Comparison of ENCODE assay signal across 8 mouse cellular contexts in genomic region chr3:84814762-84815381, GRCm38 (mm10). TPM values are rescaled to one million over a fixed set of nuclear protein-coding genes. Genes with fewer than 3 reads are reported as not detected.
DNase-seq lines count a peak whose midpoint lies in the region; ATAC-seq and TF ChIP-seq lines count a peak whose summit lies in the region.

Fbxw7 (plus strand) TSS chr3:84815268.

- TF ChIP-seq POLR2A in kidney, adult 2 months (IDR thresholded peaks at IDR 0.05; ENCODE audit: low read depth, low read length), result no peak
- TF ChIP-seq POLR2A in ES-Bruce4 (IDR thresholded peaks at IDR 0.05; ENCODE audit: insufficient read depth, low read length), result no peak

- peak; percentile 4 for DNase-seq in kidney, adult 2 months
- no peak for DNase-seq in kidney, adult 11 months
- peak; percentile 2 to 36 for DNase-seq in kidney, postnatal 36 days
- peak; percentile 32 for DNase-seq in lung, postnatal 0 days (ENCODE audit: low spot score)
- DNase-seq in thymus, postnatal 0 days (ENCODE audit: low spot score), result no peak

- no peak for TF ChIP-seq CTCF in kidney, adult 2 months (conservative IDR thresholded peaks at IDR 0.05; ENCODE audit: insufficient read depth, insufficient read length, low read depth, low read length)
- TF ChIP-seq CTCF in ES-Bruce4 (IDR thresholded peaks at IDR 0.05; ENCODE audit: low read depth, low read length), result no peak
- no peak for TF ChIP-seq CTCF in lung, postnatal 0 days (IDR thresholded peaks at IDR 0.05)

- H3K27me3 ChIP-seq in kidney, adult 2 months (replicated peaks; ENCODE audit: control insufficient read depth, insufficient read depth, low read length), result no peaks in the 10 kb centered on the region
- H3K27me3 ChIP-seq in ES-Bruce4 (ENCODE audit: control insufficient read depth, insufficient read depth, low read length, poor library complexity, severe bottlenecking), result no peaks in the 10 kb centered on the region
- no peaks in the 10 kb centered on the region for H3K27me3 ChIP-seq in embryonic facial prominence, embryonic 13.5 days
- H3K27me3 ChIP-seq in heart, embryonic 14.5 days (ENCODE audit: control insufficient read depth, insufficient read depth, low read length), result no peaks in the 10 kb centered on the region
- H3K27me3 ChIP-seq in lung, postnatal 0 days (replicated peaks; ENCODE audit: insufficient read depth, low read length), result no peaks in the 10 kb centered on the region

- TF ChIP-seq EP300 in ES-Bruce4 (IDR thresholded peaks at IDR 0.05; ENCODE audit: insufficient read depth, low read depth, low read length), result no peak
- TF ChIP-seq EP300 in lung, postnatal 0 days (IDR thresholded peaks at IDR 0.05), result no peak

- no peaks in the 10 kb centered on the region for H3K9me3 ChIP-seq in ES-Bruce4 (replicated peaks; ENCODE audit: control insufficient read depth, insufficient read depth, low read length, poor library complexity, severe bottlenecking)
- no peaks in the 10 kb centered on the region for H3K9me3 ChIP-seq in embryonic facial prominence, embryonic 13.5 days
- H3K9me3 ChIP-seq in heart, embryonic 14.5 days (ENCODE audit: control insufficient read depth, low read length), result no peaks in the 10 kb centered on the region
- no peaks in the 10 kb centered on the region for H3K9me3 ChIP-seq in lung, postnatal 0 days (ENCODE audit: low read length)

- WGBS in kidney, adult 2 months, result under 1% methylated on average over 75 of the region's 76 CpGs
- WGBS in embryonic facial prominence, embryonic 13.5 days, result 0% methylated on average over 64 of the region's 76 CpGs
- under 1% methylated on average over 65 of the region's 76 CpGs for WGBS in heart, embryonic 14.5 days
- WGBS in lung, postnatal 0 days, result under 1% methylated on average over 47 of the region's 76 CpGs

- peak; percentile 33 for ATAC-seq in embryonic facial prominence, embryonic 13.5 days (ENCODE audit: insufficient number of reproducible peaks, insufficient read depth, low FRiP score, low TSS enrichment, low read depth)
- peak; percentile 27 for ATAC-seq in heart, embryonic 14.5 days (ENCODE audit: insufficient number of reproducible peaks, insufficient read depth, low FRiP score, low read depth)
- ATAC-seq in lung, postnatal 0 days, result peak; percentile 56

- H3K27ac ChIP-seq in kidney, adult 2 months (ENCODE audit: insufficient read depth, low read depth, low read length), result peak within 1 kb of the TSS; percentile 70
- peak within 1 kb of the TSS; percentile 79 for H3K27ac ChIP-seq in ES-Bruce4 (ENCODE audit: insufficient read depth, low read length)
- peak within 1 kb of the TSS; percentile 96 for H3K27ac ChIP-seq in embryonic facial prominence, embryonic 13.5 days
- H3K27ac ChIP-seq in heart, embryonic 14.5 days (replicated peaks in 1 of 2; ENCODE audit: control insufficient read depth in 1 of 2, insufficient read depth in 1 of 2, low read depth in 2 of 2, low read length in 2 of 2), result peak within 1 kb of the TSS; percentile 80 to 95
- H3K27ac ChIP-seq in lung, postnatal 0 days (ENCODE audit: low read length), result peak within 1 kb of the TSS; percentile 95

- peak within 1 kb of the TSS; percentile 90 for H3K4me2 ChIP-seq in embryonic facial prominence, embryonic 13.5 days
- peak within 1 kb of the TSS; percentile 93 for H3K4me2 ChIP-seq in heart, embryonic 14.5 days (ENCODE audit: low read length)
- peak within 1 kb of the TSS; percentile 99 for H3K4me2 ChIP-seq in lung, postnatal 0 days (replicated peaks; ENCODE audit: low read depth, low read length)

- peak within 1 kb of the TSS; percentile 82 for H3K9ac ChIP-seq in ES-Bruce4 (ENCODE audit: low read depth, poor library complexity, severe bottlenecking)
- H3K9ac ChIP-seq in embryonic facial prominence, embryonic 13.5 days, result peak within 1 kb of the TSS; percentile 80
- peak within 1 kb of the TSS; percentile 86 for H3K9ac ChIP-seq in heart, embryonic 14.5 days (ENCODE audit: low read length)
- peak within 1 kb of the TSS; percentile 68 for H3K9ac ChIP-seq in lung, postnatal 0 days (replicated peaks; ENCODE audit: low read depth)

- no peaks in the 10 kb centered on the region for H3K36me3 ChIP-seq in kidney, adult 2 months (ENCODE audit: control insufficient read depth, insufficient read depth, low read length)
- H3K36me3 ChIP-seq in ES-Bruce4 (ENCODE audit: control insufficient read depth, insufficient read depth, low read length, poor library complexity, severe bottlenecking), result peaks cover 2% of the 10 kb centered on the region; the same call in 1 of the 2 replicates
- H3K36me3 ChIP-seq in embryonic facial prominence, embryonic 13.5 days, result no peaks in the 10 kb centered on the region; the same call in 1 of the 2 replicates
- peaks cover 4% of the 10 kb centered on the region; the same call in 1 of the 2 replicates for H3K36me3 ChIP-seq in heart, embryonic 14.5 days (ENCODE audit: control insufficient read depth, insufficient read depth, low read length)
- H3K36me3 ChIP-seq in lung, postnatal 0 days (ENCODE audit: insufficient read depth, low read length), result no peaks in the 10 kb centered on the region

- peak within 1 kb of the TSS; percentile 83 for H3K4me3 ChIP-seq in kidney, adult 2 months (ENCODE audit: insufficient read depth, low read depth, low read length)
- H3K4me3 ChIP-seq in ES-Bruce4 (ENCODE audit: low read depth, low read length), result peak within 1 kb of the TSS; percentile 97
- H3K4me3 ChIP-seq in embryonic facial prominence, embryonic 13.5 days, result peak within 1 kb of the TSS; percentile 98
- H3K4me3 ChIP-seq in heart, embryonic 14.5 days (ENCODE audit: control insufficient read depth in 1 of 2, insufficient read depth in 1 of 2, low read depth in 1 of 2, low read length in 2 of 2), result peak within 1 kb of the TSS; percentile 74 to 90
- H3K4me3 ChIP-seq in lung, postnatal 0 days (ENCODE audit: low read depth, low read length), result peak within 1 kb of the TSS; percentile 96

- no peaks in the 10 kb centered on the region; the same call in 1 of the 2 replicates for H3K4me1 ChIP-seq in kidney, adult 2 months (ENCODE audit: control insufficient read depth, insufficient read depth, low read length)
- H3K4me1 ChIP-seq in ES-Bruce4 (ENCODE audit: control insufficient read depth, insufficient read depth, low read length), result peaks cover 2% of the 10 kb centered on the region
- peaks cover 20% of the 10 kb centered on the region for H3K4me1 ChIP-seq in embryonic facial prominence, embryonic 13.5 days
- peaks cover 2 to 18% of the 10 kb centered on the region in 2 experiments; a peak in 2 of 4 replicates for H3K4me1 ChIP-seq in heart, embryonic 14.5 days (ENCODE audit: control insufficient read depth in 2 of 2, insufficient read depth in 2 of 2, low read length in 2 of 2)
- H3K4me1 ChIP-seq in lung, postnatal 0 days (ENCODE audit: insufficient read depth, low read depth, low read length), result peaks cover 6% of the 10 kb centered on the region; the same call in 1 of the 2 replicates

RNA-seq across cellular contexts. Expression of gene Fbxw7, which starts in this region (rescaled TPM):
- 3.3 and 4.1 TPM in 2 replicates for polyA plus RNA-seq in kidney, adult 2 months (2012; rRNA removed)
- 33.8 and 34.4 TPM in 2 replicates for polyA plus RNA-seq in ES-Bruce4 (2011; ENCODE audit: insufficient read depth, insufficient read length, low read depth, missing spikeins)
- 14.5 and 15.4 TPM in 2 replicates for polyA plus RNA-seq in embryonic facial prominence, embryonic 13.5 days (2015; fragmentation: Nextera tagmentation; extraction: Ambion mirVana)
- polyA plus RNA-seq in heart, embryonic 14.5 days (2014; fragmentation: Nextera tagmentation; extraction: Ambion mirVana), result 8.2 and 8.9 TPM in 2 replicates
- 8.2 and 8.6 TPM in 2 replicates for polyA plus RNA-seq in lung, postnatal 0 days (2015; fragmentation: Nextera tagmentation; extraction: Ambion mirVana)
- polyA plus RNA-seq in thymus, postnatal 0 days (2015; fragmentation: Nextera tagmentation; extraction: Ambion mirVana), result 15.0 and 18.2 TPM in 2 replicates

Comparison
In these comparisons a context has a peak if more than half of its experiments do, and no peak if none do; other contexts are left out.
1. DNase-seq: peak in kidney, adult 2 months (single experiment), kidney, postnatal 36 days (2 of 2) and lung, postnatal 0 days (single experiment); none in kidney, adult 11 months (single experiment) and thymus, postnatal 0 days (single experiment).
2. Peak in every context shown above with its lines, with median percentiles within 50 percentile points of each other: H3K27ac ChIP-seq, H3K4me3 ChIP-seq, H3K9ac ChIP-seq, ATAC-seq and H3K4me2 ChIP-seq.